Mouse (Mus musculus) MEL (cell line): Measurements from ENCODE around the gene Cdc42ep3. TPM values are rescaled to one million over a fixed set of nuclear protein-coding genes. Genes with fewer than 3 reads are reported as not detected.

Source experiments
- DNase-seq: peaks from one replicate; pipeline ENCODE4 v3.0.0; 2011; ENCODE audit warnings: low read depth, low spot score
- H3K27ac ChIP-seq: 2 replicates; pipeline ENCODE4 v1.5.1; 2012; ENCODE audit warnings: low read depth, mild to moderate bottlenecking, control low read depth, low read length, moderate library complexity; ENCODE audit not compliant: control insufficient read depth
- H3K27me3 ChIP-seq, 2 experiments: fragments of 150-350 bp in 1 of 2; sonication (generic) in 1 of 2; 2 replicates each; pipeline ENCODE4 v1.6.1; 2012; ENCODE audit warnings: low read length in 2 of 2, mild to moderate bottlenecking in 2 of 2, improper control_type of control experiment in 1 of 2, moderate library complexity in 1 of 2; ENCODE audit not compliant: insufficient read depth in 2 of 2, control insufficient read depth in 1 of 2
- H3K36me3 ChIP-seq, 2 experiments: 2 replicates each; pipeline ENCODE4 v1.6.1; 2012 to 2014; ENCODE audit warnings: low read length in 2 of 2, improper control_type of control experiment in 1 of 2, inconsistent platforms in 1 of 2, mild to moderate bottlenecking in 1 of 2; ENCODE audit not compliant: insufficient read depth in 2 of 2, control insufficient read depth in 1 of 2
- H3K4me1 ChIP-seq, 2 experiments: fragments of 150-350 bp in 1 of 2; sonication (generic) in 1 of 2; 2 replicates each; pipeline ENCODE4 v1.6.1; 2012; ENCODE audit warnings: low read length in 2 of 2, improper control_type of control experiment in 1 of 2, mild to moderate bottlenecking in 1 of 2; ENCODE audit not compliant: insufficient read depth in 2 of 2, control insufficient read depth in 1 of 2
- H3K4me3 ChIP-seq, 2 experiments: fragments of 150-350 bp in 1 of 2; sonication (generic) in 1 of 2; 2 replicates each; pipeline ENCODE4 v1.5.1; 2012; ENCODE audit warnings: low read depth in 2 of 2, low read length in 2 of 2, mild to moderate bottlenecking in 2 of 2, moderate library complexity in 2 of 2, control low read depth in 1 of 2, improper control_type of control experiment in 1 of 2; ENCODE audit not compliant: control insufficient read depth in 1 of 2, insufficient read depth in 1 of 2
- H3K79me2 ChIP-seq: 2 replicates; pipeline ENCODE4 v1.6.1; 2012; ENCODE audit warnings: mild to moderate bottlenecking, low read length, moderate library complexity; ENCODE audit not compliant: control insufficient read depth, poor library complexity, insufficient read depth
- H3K9ac ChIP-seq: 2 replicates; pipeline ENCODE4 v1.6.1; 2012; ENCODE audit warnings: low read depth, mild to moderate bottlenecking, control low read depth, low read length, moderate library complexity; ENCODE audit not compliant: control insufficient read depth, poor library complexity, severe bottlenecking
- H3K9me3 ChIP-seq: fragments of 150-350 bp; sonication (generic); replicated peaks from 2 replicates; pipeline ENCODE4 v1.6.1; 2012; ENCODE audit warnings: mild to moderate bottlenecking, low read length, improper control_type of control experiment, moderate library complexity; ENCODE audit not compliant: insufficient read depth
- CHD1 ChIP-seq: IDR thresholded peaks from 2 replicates; pipeline ENCODE4 v1.6.1; 2012; ENCODE audit warnings: low read depth, mild to moderate bottlenecking, inconsistent platforms, low read length, improper control_type of control experiment
- CTCF ChIP-seq, 3 experiments: IDR thresholded peaks in 2 of 3; conservative IDR thresholded peaks in 1 of 3; 2 replicates each; pipeline ENCODE4 v1.5.1; 2011 to 2012; ENCODE audit warnings: low read length in 3 of 3, low read depth in 2 of 3, mild to moderate bottlenecking in 2 of 3, improper control_type of control experiment in 1 of 3, inconsistent platforms in 1 of 3, mixed read lengths in 1 of 3, moderate library complexity in 1 of 3; ENCODE audit not compliant: control insufficient read depth in 1 of 3, insufficient read depth in 1 of 3, poor library complexity in 1 of 3, severe bottlenecking in 1 of 3
- EP300 ChIP-seq, 2 experiments: IDR thresholded peaks; 2 replicates each; pipeline ENCODE4 v1.6.1; 2011; ENCODE audit warnings: improper control_type of control experiment in 2 of 2, low read length in 2 of 2, low read depth in 1 of 2, mild to moderate bottlenecking in 1 of 2
- ETS1 ChIP-seq: IDR thresholded peaks from 2 replicates; pipeline ENCODE4 v1.6.1; 2012; ENCODE audit warnings: low read depth, mild to moderate bottlenecking, inconsistent platforms, low read length, improper control_type of control experiment, moderate library complexity
- GATA1 ChIP-seq: IDR thresholded peaks from 2 replicates; pipeline ENCODE4 v1.6.1; 2011; ENCODE audit warnings: low read depth, low read length, improper control_type of control experiment
- HCFC1 ChIP-seq: IDR thresholded peaks from 2 replicates; pipeline ENCODE4 v1.6.1; 2012; ENCODE audit warnings: low read depth, mild to moderate bottlenecking, inconsistent platforms, low read length, improper control_type of control experiment, moderate library complexity
- MAX ChIP-seq: IDR thresholded peaks from 2 replicates; pipeline ENCODE4 v1.6.1; 2011; ENCODE audit warnings: low read length, improper control_type of control experiment
- MXI1 ChIP-seq: IDR thresholded peaks from 2 replicates; pipeline ENCODE4 v1.6.1; 2011; ENCODE audit warnings: mild to moderate bottlenecking, low read depth, low read length, improper control_type of control experiment
- MYB ChIP-seq: IDR thresholded peaks from 2 replicates; pipeline ENCODE4 v1.6.1; 2011; ENCODE audit warnings: mild to moderate bottlenecking, low read depth, low read length, improper control_type of control experiment
- NELFE ChIP-seq: IDR thresholded peaks from 2 replicates; pipeline ENCODE4 v1.6.1; 2011; ENCODE audit warnings: low read depth, low read length, improper control_type of control experiment
- POLR2A ChIP-seq, 2 experiments: IDR thresholded peaks; 2 replicates each; pipeline ENCODE4 v1.6.1; 2011 to 2012; ENCODE audit warnings: low read length in 2 of 2, mild to moderate bottlenecking in 2 of 2, control low read depth in 1 of 2, improper control_type of control experiment in 1 of 2, low read depth in 1 of 2, moderate library complexity in 1 of 2; ENCODE audit not compliant: control insufficient read depth in 1 of 2, insufficient read depth in 1 of 2, poor library complexity in 1 of 2
- POLR2AphosphoS5 ChIP-seq: IDR thresholded peaks from 2 replicates; pipeline ENCODE4 v1.6.1; 2012; ENCODE audit warnings: low read depth, borderline replicate concordance, mild to moderate bottlenecking, inconsistent platforms, low read length, moderate library complexity, mixed read lengths
- RAD21 ChIP-seq: IDR thresholded peaks from 2 replicates; pipeline ENCODE4 v1.6.1; 2011; ENCODE audit warnings: mild to moderate bottlenecking, low read depth, low read length, improper control_type of control experiment
- RCOR1 ChIP-seq: IDR thresholded peaks from 2 replicates; pipeline ENCODE4 v1.6.1; 2012; ENCODE audit warnings: low read depth, mild to moderate bottlenecking, inconsistent platforms, low read length, improper control_type of control experiment
- SIN3A ChIP-seq: IDR thresholded peaks from 2 replicates; pipeline ENCODE4 v1.6.1; 2012; ENCODE audit warnings: low read length, improper control_type of control experiment, inconsistent platforms
- SMC3 ChIP-seq: IDR thresholded peaks from 2 replicates; pipeline ENCODE4 v1.6.1; 2011; ENCODE audit warnings: low read depth, low read length, improper control_type of control experiment
- TBP ChIP-seq: IDR thresholded peaks from 2 replicates; pipeline ENCODE4 v1.8.0; 2011; ENCODE audit warnings: low read depth, low read length, improper control_type of control experiment
- TCF12 ChIP-seq: IDR thresholded peaks from 2 replicates; pipeline ENCODE4 v1.6.1; 2014; ENCODE audit warnings: low read depth, mild to moderate bottlenecking, inconsistent platforms, low read length, improper control_type of control experiment, moderate library complexity
- USF1 ChIP-seq: IDR thresholded peaks from 2 replicates; pipeline ENCODE4 v1.6.1; 2014; ENCODE audit warnings: low read depth, mild to moderate bottlenecking, inconsistent platforms, low read length, improper control_type of control experiment, moderate library complexity
- ZKSCAN1 ChIP-seq: IDR thresholded peaks from 2 replicates; pipeline ENCODE4 v1.6.1; 2012; ENCODE audit warnings: low read depth, mild to moderate bottlenecking, inconsistent platforms, low read length, improper control_type of control experiment, moderate library complexity
- polyA plus RNA-seq, 2 experiments: library from polyadenylated mRNA; stranded (reverse) in 1 of 2; unstranded in 1 of 2; fragments of >175 nt in 1 of 2; fragments of >200 nt in 1 of 2; gene quantifications; 2 replicates each; pipeline versions ENCODE4 v1.2.1 to v1.2.4; 2012; ENCODE audit warnings: low replicate concordance in 2 of 2, low read depth in 1 of 2; ENCODE audit not compliant: insufficient read length in 2 of 2, insufficient read depth in 1 of 2, missing spikeins in 1 of 2
- total RNA-seq: library from RNA; depleted of rRNA; stranded (reverse); fragments of 300-350 nt; gene quantifications from 2 replicates; pipeline ENCODE4 v1.2.3, GENCODE M21; 2012

Cdc42ep3 gene
- total and polyA plus RNA-seq, 3 experiments: 4.2 to 8.4 TPM; not detected in 1

- TF ChIP-seq NELFE: no peak
- peak; percentile 87 for TF ChIP-seq GATA1
- TF ChIP-seq ZKSCAN1: no peak
- peak; percentile 47; the same call in 1 of the 2 replicates for TF ChIP-seq RCOR1
- TF ChIP-seq CTCF (IDR thresholded peaks at IDR 0.05 in 2 of 3, conservative IDR thresholded peaks at IDR 0.05 in 1 of 3; ENCODE audit: control insufficient read depth in 1 of 3, insufficient read depth in 1 of 3, low read depth in 2 of 3, low read length in 3 of 3, poor library complexity in 1 of 3, severe bottlenecking in 1 of 3): no peak
- TF ChIP-seq EP300 (IDR thresholded peaks at IDR 0.05; ENCODE audit: low read depth in 1 of 2, low read length in 2 of 2): peak; percentile 70 to 80
- TF ChIP-seq USF1: no peak
- no peak for TF ChIP-seq CHD1
- TF ChIP-seq SMC3: no peak
- peak; percentile 91 for TF ChIP-seq TCF12
- TF ChIP-seq TBP: no peak
- Histone ChIP-seq H3K9ac (no peak overlapping the region), H3K4me3 (no peak overlapping the region), H3K27me3 (no peaks in the 10 kb centered on the region), H3K4me1 (peaks cover 0 to 5% of the 10 kb centered on the region in 2 experiments; a peak in 2 of 4 replicates), H3K79me2 (no peaks in the 10 kb centered on the region), H3K27ac (no peak overlapping the region), H3K36me3 (peaks cover 0 to 5% of the 10 kb centered on the region in 2 experiments; a peak in 2 of 4 replicates), H3K9me3 (no peaks in the 10 kb centered on the region)
- DNase-seq: no peak
These were observed 10.0 kb upstream of the Cdc42ep3 start for GRCm38 (mm10) chr17:79364749-79365450.

GRCm38 (mm10) chr17:79356071-79356601 is 1.2 kb upstream of the Cdc42ep3 start:
- peak; percentile 42 for DNase-seq
- H3K9me3 ChIP-seq: no peaks in the 10 kb centered on the region
- H3K9ac ChIP-seq: peak overlapping the region; percentile 63
- no peaks in the 10 kb centered on the region; the same call in none of the 2 replicates for H3K79me2 ChIP-seq
- H3K4me1 ChIP-seq: 0 out of 4 replicates have a peak, but pooled peaks cover 0 to 6% of the 10 kb centered on the region in 2 experiments
- H3K27me3 ChIP-seq: no peaks in the 10 kb centered on the region
- peak overlapping the region; percentile 60 to 64 for H3K4me3 ChIP-seq
- H3K27ac ChIP-seq: no peak overlapping the region
- H3K36me3 ChIP-seq: peaks cover 0 to 3% of the 10 kb centered on the region in 2 experiments; a peak in 1 of 4 replicates
- TF ChIP-seq ETS1 (peak; percentile 60), SIN3A (peak; percentile 60), MXI1 (peak; percentile 39; the same call in 1 of the 2 replicates), TCF12 (0 out of 2 replicates have a peak, but pooled peaks have one; percentile 26), HCFC1 (no peak), GATA1 (peak; percentile 61), RAD21 (no peak), EP300 (IDR thresholded peaks at IDR 0.05; ENCODE audit: low read depth in 1 of 2, low read length in 2 of 2) (peak; percentile 34 to 54; a peak in 3 of 4 replicates), POLR2A (IDR thresholded peaks at IDR 0.05; ENCODE audit: control insufficient read depth in 1 of 2, insufficient read depth in 1 of 2, low read depth in 1 of 2, low read length in 2 of 2, poor library complexity in 1 of 2) (no peak), RCOR1 (0 out of 2 replicates have a peak, but pooled peaks have one; percentile 22), MAX (peak; percentile 32; the same call in 1 of the 2 replicates), MYB (peak; percentile 36; the same call in 1 of the 2 replicates), POLR2AphosphoS5 (no peak)
